In genomic region chr15:20893471-20893870, GRCm38 (mm10) we compare ENCODE assay signal across 27 mouse cellular contexts.
A peak's percentile ranks its signal among the peaks of the same experiment; 100 is the strongest.
DNase-seq lines count a peak whose midpoint lies in the region; ATAC-seq and TF ChIP-seq lines count a peak whose summit lies in the region.
"Had no signal": no experiment of that assay in that cellular context is flagged by ENCODE, and none has a peak within 500 bp of the region (broad histone marks: within the 10 kb centered on the region; RNA-seq: fewer than 3 reads in every experiment).

No protein-coding gene starts in this region.

- H3K27me3 ChIP-seq in MEL (ENCODE audit: control insufficient read depth in 1 of 2, insufficient read depth in 2 of 2, low read length in 2 of 2) = no peaks in the 10 kb centered on the region
- H3K27me3 ChIP-seq in intestine, embryonic 16.5 days (replicated peaks; ENCODE audit: control insufficient read depth, insufficient read depth, low read length) = no peaks in the 10 kb centered on the region
- H3K27me3 ChIP-seq: CH12.LX; embryonic facial prominence, embryonic 13.5 days; embryonic facial prominence, embryonic 15.5 days; forebrain, embryonic 12.5 days had no signal

- H3K4me2 ChIP-seq in intestine, embryonic 16.5 days (ENCODE audit: low read depth, low read length) = no peak overlapping the region
- H3K4me2 ChIP-seq: embryonic facial prominence, embryonic 13.5 days; embryonic facial prominence, embryonic 15.5 days; forebrain, embryonic 12.5 days had no signal

- no peaks in the 10 kb centered on the region for H3K9me3 ChIP-seq in MEL (replicated peaks; ENCODE audit: insufficient read depth, low read length)
- no peaks in the 10 kb centered on the region for H3K9me3 ChIP-seq in intestine, embryonic 16.5 days (ENCODE audit: control insufficient read depth, low read length)
- H3K9me3 ChIP-seq: embryonic facial prominence, embryonic 13.5 days; embryonic facial prominence, embryonic 15.5 days; forebrain, embryonic 10.5 days; forebrain, embryonic 12.5 days; G1E had no signal

- no peak for TF ChIP-seq CTCF in MEL (IDR thresholded peaks at IDR 0.05 in 2 of 3, conservative IDR thresholded peaks at IDR 0.05 in 1 of 3; ENCODE audit: control insufficient read depth in 1 of 3, insufficient read depth in 1 of 3, low read depth in 2 of 3, low read length in 3 of 3, poor library complexity in 1 of 3, severe bottlenecking in 1 of 3)

- no peak overlapping the region for H3K27ac ChIP-seq in MEL (ENCODE audit: control insufficient read depth, low read depth, low read length)
- no peak overlapping the region for H3K27ac ChIP-seq in intestine, embryonic 16.5 days (ENCODE audit: low read length)
- H3K27ac ChIP-seq: embryonic facial prominence, embryonic 13.5 days; embryonic facial prominence, embryonic 15.5 days; forebrain, embryonic 10.5 days; forebrain, embryonic 12.5 days had no signal

- no peak for TF ChIP-seq EP300 in MEL (IDR thresholded peaks at IDR 0.05; ENCODE audit: low read depth in 1 of 2, low read length in 2 of 2)

- no peak for DNase-seq in frontal cortex, postnatal 25 days (ENCODE audit: low spot score in 2 of 2)
- DNase-seq in layer of hippocampus, adult 9-11 months = peak; percentile 21
- no peak for DNase-seq in layer of hippocampus, postnatal 25 days (ENCODE audit: extremely low spot score in 1 of 2, low spot score in 1 of 2)
- peak; percentile 7 for DNase-seq in MEL (ENCODE audit: low read depth, low spot score)
- peak; percentile 55 for DNase-seq in telencephalon, adult 2 months (ENCODE audit: low read depth, low spot score)
- DNase-seq: adrenal gland, adult 2 months; adrenal gland, postnatal 10 days; adrenal gland, postnatal 25 days; B cell, adult 2 months; cerebellum, adult 11-12 months; cerebellum, adult 2 months; cerebellum, adult 9-10 months; cerebellum, postnatal 10 days; cerebellum, postnatal 25 days; embryo, embryonic 11 days had no signal

- TF ChIP-seq RAD21 in MEL (IDR thresholded peaks at IDR 0.05; ENCODE audit: low read depth, low read length) = no peak

- no peak for TF ChIP-seq POLR2A in MEL (IDR thresholded peaks at IDR 0.05; ENCODE audit: control insufficient read depth in 1 of 2, insufficient read depth in 1 of 2, low read depth in 1 of 2, low read length in 2 of 2, poor library complexity in 1 of 2)

- H3K79me2 ChIP-seq in MEL (ENCODE audit: control insufficient read depth, insufficient read depth, low read length, poor library complexity) = no peaks in the 10 kb centered on the region

- WGBS in intestine, embryonic 16.5 days = 87% methylated on average over 3 of the region's 3 CpGs

- H3K4me1 ChIP-seq in MEL (ENCODE audit: control insufficient read depth in 1 of 2, insufficient read depth in 2 of 2, low read length in 2 of 2) = no peaks in the 10 kb centered on the region; a peak in 2 of 4 replicates
- no peaks in the 10 kb centered on the region for H3K4me1 ChIP-seq in intestine, embryonic 16.5 days (ENCODE audit: control insufficient read depth, insufficient read depth, low read length)
- H3K4me1 ChIP-seq: embryonic facial prominence, embryonic 13.5 days; embryonic facial prominence, embryonic 15.5 days; forebrain, embryonic 10.5 days; forebrain, embryonic 12.5 days had no signal

- H3K9ac ChIP-seq in MEL (ENCODE audit: control insufficient read depth, low read depth, low read length, poor library complexity, severe bottlenecking) = no peak overlapping the region
- H3K9ac ChIP-seq in intestine, embryonic 16.5 days (ENCODE audit: low read depth, low read length) = no peak overlapping the region
- H3K9ac ChIP-seq: embryonic facial prominence, embryonic 13.5 days; embryonic facial prominence, embryonic 15.5 days; forebrain, embryonic 12.5 days had no signal

- ATAC-seq in frontal cortex, adult (ENCODE audit: low TSS enrichment) = peak; percentile 72
- no peak for ATAC-seq in intestine, embryonic 16.5 days
- ATAC-seq: CD4-positive, CD25-positive, alpha-beta regulatory T cell, adult 4 months; forebrain, embryonic 14.5 days; forebrain, embryonic 16.5 days had no signal

- no peaks in the 10 kb centered on the region for H3K36me3 ChIP-seq in MEL (ENCODE audit: control insufficient read depth in 1 of 2, insufficient read depth in 2 of 2, low read length in 2 of 2)
- H3K36me3 ChIP-seq in intestine, embryonic 16.5 days (ENCODE audit: control insufficient read depth, insufficient read depth, low read length) = no peaks in the 10 kb centered on the region
- H3K36me3 ChIP-seq: embryonic facial prominence, embryonic 13.5 days; embryonic facial prominence, embryonic 15.5 days; forebrain, embryonic 10.5 days; forebrain, embryonic 12.5 days; G1E had no signal

- 0 out of 4 replicates have a peak overlapping the region, but pooled peaks of 1 of the 2 experiments have one; percentile 2 for H3K4me3 ChIP-seq in MEL (ENCODE audit: control insufficient read depth in 1 of 2, insufficient read depth in 1 of 2, low read depth in 2 of 2, low read length in 2 of 2)
- no peak overlapping the region for H3K4me3 ChIP-seq in intestine, embryonic 16.5 days (ENCODE audit: low read length)
- H3K4me3 ChIP-seq: embryonic facial prominence, embryonic 13.5 days; embryonic facial prominence, embryonic 15.5 days; erythroblast, embryonic 14.5 days; forebrain, embryonic 10.5 days; forebrain, embryonic 12.5 days had no signal

TF ChIP-seq in MEL, 35 proteins besides CTCF, POLR2A, EP300 and RAD21:
- no peak for TF ChIP-seq TBP (IDR thresholded peaks at IDR 0.05; ENCODE audit: low read depth, low read length)
- no peak for TF ChIP-seq KAT2A (conservative IDR thresholded peaks at IDR 0.05; ENCODE audit: low read depth, low read length)
- TF ChIP-seq HCFC1 (IDR thresholded peaks at IDR 0.05; ENCODE audit: low read depth, low read length) = no peak
- TF ChIP-seq ZNF384 (IDR thresholded peaks at IDR 0.05; ENCODE audit: low read depth, low read length) = no peak
- no peak for TF ChIP-seq ZKSCAN1 (IDR thresholded peaks at IDR 0.05; ENCODE audit: low read depth, low read length)
- TF ChIP-seq SIN3A (IDR thresholded peaks at IDR 0.05; ENCODE audit: low read length) = no peak
- no peak for TF ChIP-seq MAFK (IDR thresholded peaks at IDR 0.05; ENCODE audit: borderline replicate concordance, low read depth, low read length)
- no peak for TF ChIP-seq BHLHE40 (IDR thresholded peaks at IDR 0.05; ENCODE audit: borderline replicate concordance, low read depth, low read length)
- TF ChIP-seq MXI1 (IDR thresholded peaks at IDR 0.05; ENCODE audit: low read depth, low read length) = no peak
- TF ChIP-seq GABPA (IDR thresholded peaks at IDR 0.05; ENCODE audit: low read depth, low read length) = no peak
- TF ChIP-seq MYB (IDR thresholded peaks at IDR 0.05; ENCODE audit: low read depth, low read length) = no peak
- no peak for TF ChIP-seq MAZ (IDR thresholded peaks at IDR 0.05; ENCODE audit: low read depth, low read length)
- no peak for TF ChIP-seq SMC3 (IDR thresholded peaks at IDR 0.05; ENCODE audit: low read depth, low read length)
TF ChIP-seq in MEL: peak in this region for 0.

Comparison
In these comparisons a context has a peak if more than half of its experiments do, and no peak if none do; other contexts are left out.
1. DNase-seq: peak in layer of hippocampus, adult 9-11 months (single experiment), MEL (single experiment) and telencephalon, adult 2 months (single experiment); none in frontal cortex, postnatal 25 days (0 of 2) and layer of hippocampus, postnatal 25 days (0 of 2).